Mouse (Mus musculus) common myeloid progenitor, adult 5-6 weeks (primary cell): Measurements from ENCODE around the gene Hnf4a. TPM values are rescaled to one million over a fixed set of nuclear protein-coding genes. Genes with fewer than 3 reads are reported as not detected.
"Not testable (repeated sequence)": the region's sequence is repeated elsewhere in the genome, so short reads cannot be mapped to it uniquely, and the experiment has no call there.

Experiments
- ATAC-seq: replicated peaks from 2 replicates; pipeline ENCODE4 v1.8.0; 2016; ENCODE audit warnings: low read depth, mild to moderate bottlenecking, moderate TSS enrichment, inconsistent platforms; ENCODE audit not compliant: poor library complexity, severe bottlenecking
- total RNA-seq: library from RNA; stranded (forward); fragments of 200-1000, 187-1606 nt; gene quantifications from 2 replicates; pipeline ENCODE4 v1.2.3, GENCODE M21; 2017

Gene Hnf4a
- total RNA-seq: 4.1 and 6.1 TPM in 2 replicates

- no peak for ATAC-seq
Observed at GRCm38 (mm10) chr2:163506300-163507004, at the start of gene Hnf4a. Gene Hnf4a (plus strand): TSS chr2:163506808.

GRCm38 (mm10) chr2:163458539-163459265, 47.9 kb upstream of the Hnf4a start:
- peak; percentile 72 for ATAC-seq

GRCm38 (mm10) chr2:163459380-163459779, 47.2 kb upstream of the Hnf4a start:
- peak; percentile 30; the same call in 1 of the 2 replicates for ATAC-seq

DNA sequence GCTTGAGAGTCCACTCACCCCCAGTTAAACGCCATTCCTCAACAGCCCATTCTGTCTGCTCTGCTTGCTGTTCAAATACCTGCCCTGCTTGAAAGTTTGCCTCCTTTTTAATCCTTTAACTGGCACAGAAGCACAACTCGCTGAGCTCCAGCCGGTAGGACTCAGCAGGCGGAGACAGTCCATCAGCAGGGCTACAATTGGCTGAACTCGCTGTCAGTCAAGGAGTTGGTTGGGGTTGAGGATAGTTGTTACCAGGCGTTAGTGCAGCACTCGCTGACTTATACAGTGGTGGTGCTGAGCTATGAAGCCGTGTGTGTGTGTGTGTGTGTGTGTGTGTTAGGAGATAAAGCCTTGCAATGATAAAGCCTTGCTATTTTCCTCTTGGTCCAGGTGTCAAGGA, 46.0 kb upstream of the Hnf4a start:
- ATAC-seq: no peak

DNA sequence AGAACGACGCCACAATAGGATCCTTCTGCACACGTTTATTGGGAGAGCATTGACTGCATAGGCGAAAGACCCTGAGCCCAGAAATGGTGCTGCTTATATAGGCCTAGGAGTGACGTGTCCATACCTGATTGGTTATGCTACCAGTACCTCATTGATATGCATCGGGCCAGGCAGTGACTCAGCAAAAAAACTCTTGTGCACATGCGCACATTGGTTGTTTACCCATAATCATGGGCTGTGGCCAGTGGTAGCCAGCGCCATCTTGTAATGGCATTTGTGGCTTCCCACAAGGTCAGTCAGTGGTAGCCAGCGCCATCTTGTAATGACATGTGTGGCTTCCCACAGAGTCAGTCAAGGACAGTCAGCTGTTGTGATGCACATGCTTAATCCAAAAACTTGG, 45.3 kb upstream of the Hnf4a start:
- not testable (repeated sequence) for ATAC-seq

- no peak for ATAC-seq
Observed at GRCm38 (mm10) chr2:163462386-163462785, 44.2 kb upstream of the Hnf4a start.

DNA sequence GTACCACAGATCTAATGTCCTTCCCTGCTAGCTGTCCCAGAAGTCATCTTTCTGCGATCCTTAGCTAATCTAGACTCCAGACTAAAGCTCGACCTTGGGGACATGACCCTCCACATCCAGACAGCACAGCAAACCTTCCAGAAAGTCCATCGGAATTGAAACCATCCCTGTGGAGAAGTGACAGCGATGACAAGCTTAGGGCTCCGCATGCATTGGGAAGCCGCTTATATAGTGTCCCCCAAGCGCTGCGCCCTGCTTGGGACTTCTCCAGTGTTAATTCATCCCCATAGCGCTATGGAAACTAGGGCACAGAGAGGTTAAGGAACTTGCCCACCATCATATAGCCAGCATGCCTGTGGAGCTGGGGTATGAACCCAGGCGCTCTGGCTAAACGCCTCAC, 43.8 kb upstream of the Hnf4a start:
- ATAC-seq: no peak

GRCm38 (mm10) chr2:163463251-163463769, 43.3 kb upstream of the Hnf4a start:
- ATAC-seq: no peak

- no peak for ATAC-seq
Observed at GRCm38 (mm10) chr2:163463998-163464397, 42.6 kb upstream of the Hnf4a start.

DNA sequence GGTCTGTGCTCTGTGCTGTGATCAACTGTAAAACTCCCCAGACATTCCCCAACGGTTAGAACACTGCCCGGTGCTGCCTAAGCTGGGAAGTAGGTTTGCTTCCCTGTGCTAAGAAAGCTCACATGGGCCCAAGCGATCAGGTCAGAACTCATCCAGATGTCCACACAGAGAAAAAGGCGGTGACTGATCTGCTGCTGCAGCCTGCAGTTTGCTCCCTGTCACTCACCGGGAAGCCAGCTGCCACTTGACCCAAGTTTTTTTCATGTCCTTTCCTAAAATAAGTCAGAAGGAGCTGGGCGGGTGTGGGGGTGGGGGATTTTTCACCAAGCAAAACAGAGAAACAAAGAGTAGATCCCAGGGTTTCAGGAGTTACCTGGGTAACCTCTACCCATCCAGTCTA, 42.0 kb upstream of the Hnf4a start:
- ATAC-seq: no peak

DNA sequence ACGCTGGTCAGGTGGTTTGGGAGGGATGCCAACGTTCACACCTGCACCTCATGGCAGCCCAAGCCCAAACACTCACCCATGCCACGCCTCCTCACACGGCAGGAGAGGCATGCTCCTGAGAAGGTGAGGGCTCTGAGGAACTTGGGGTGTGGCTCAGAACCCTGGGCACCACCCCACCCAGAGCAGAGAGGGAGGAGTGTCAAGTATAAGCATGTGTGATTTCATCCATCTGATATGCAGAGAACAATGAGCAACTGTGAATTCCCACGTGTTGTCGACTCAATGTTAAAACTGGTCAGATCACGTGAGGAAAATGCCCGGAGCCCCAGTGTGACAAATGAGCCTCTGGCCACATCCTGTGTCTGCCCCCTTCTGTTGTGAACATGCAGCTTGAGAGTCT, 39.8 kb upstream of the Hnf4a start:
- no peak for ATAC-seq

DNA sequence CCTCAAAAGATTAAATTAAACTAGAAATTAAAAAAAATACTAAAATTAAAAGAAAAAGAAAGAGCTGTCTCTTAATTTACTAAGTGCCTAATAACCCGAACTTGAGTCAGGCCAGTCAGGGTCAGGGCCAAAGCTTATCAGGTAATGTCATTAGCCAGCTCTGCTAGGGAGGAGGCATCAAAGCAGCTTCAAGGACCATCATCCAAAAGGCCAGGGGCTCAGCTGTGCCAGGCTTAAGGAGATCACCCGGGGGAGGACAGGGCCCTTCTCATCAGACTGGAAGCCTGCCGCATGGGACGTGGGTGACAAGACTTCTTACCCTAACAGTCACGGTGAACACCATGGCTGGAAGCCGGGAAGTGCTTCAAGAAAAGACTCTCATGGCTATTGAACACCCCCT, 39.0 kb upstream of the Hnf4a start:
- no peak for ATAC-seq

DNA sequence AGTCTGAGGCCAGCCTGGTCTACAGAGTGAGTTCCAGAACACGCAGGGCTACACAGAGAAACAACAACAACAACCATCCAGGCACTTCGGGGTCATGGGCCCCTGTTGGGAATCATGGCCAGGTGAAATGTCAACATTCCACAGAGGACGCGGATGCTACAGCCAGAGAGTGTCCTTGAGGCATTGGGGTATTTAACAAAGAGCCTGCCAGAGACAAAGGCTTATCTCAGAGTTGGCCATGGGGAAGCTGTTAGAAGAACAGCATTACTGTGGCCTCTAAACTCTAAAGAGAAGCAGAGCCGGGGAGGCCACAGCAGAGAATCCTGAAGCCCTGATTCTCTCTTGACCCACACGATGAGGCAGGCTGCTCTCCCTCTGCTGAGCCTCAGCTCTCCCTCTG, 37.7 kb upstream of the Hnf4a start:
- ATAC-seq: no peak

GRCm38 (mm10) chr2:163469711-163470110, 36.9 kb upstream of the Hnf4a start:
- no peak for ATAC-seq

DNA sequence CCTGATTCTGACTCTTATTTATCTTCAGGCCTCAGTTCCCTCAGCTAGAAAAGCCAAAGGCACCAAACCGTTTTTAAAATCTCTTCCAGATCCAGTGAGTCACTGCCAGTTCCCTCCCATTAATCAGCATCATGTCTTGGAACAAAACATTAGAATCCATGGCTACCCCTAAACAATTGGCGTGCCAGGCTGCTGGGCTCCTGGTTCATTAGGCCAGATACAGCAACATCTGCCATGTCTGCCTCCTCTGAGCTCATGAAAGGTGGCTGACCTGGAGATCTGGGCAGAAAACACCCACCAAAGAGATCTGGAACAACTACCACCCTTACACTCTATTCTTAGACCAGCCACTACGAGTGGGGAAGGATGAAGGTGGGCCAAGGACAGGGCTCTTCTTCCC, 35.5 kb upstream of the Hnf4a start:
- no peak for ATAC-seq

- ATAC-seq: peak; percentile 53
Observed at GRCm38 (mm10) chr2:163471710-163472465, 34.7 kb upstream of the Hnf4a start.

- ATAC-seq: peak; percentile 97
Observed at GRCm38 (mm10) chr2:163472466-163472851, 34.1 kb upstream of the Hnf4a start, which contains the start of gene Fitm2. Gene Fitm2 (minus strand): TSS chr2:163472629.

GRCm38 (mm10) chr2:163480191-163480825, 26.3 kb upstream of the Hnf4a start:
- ATAC-seq: 0 out of 2 replicates have a peak, but pooled peaks have one; percentile 69

- ATAC-seq: peak; percentile 25; the same call in 1 of the 2 replicates
Observed at GRCm38 (mm10) chr2:163481539-163482029, 25.0 kb upstream of the Hnf4a start.

DNA sequence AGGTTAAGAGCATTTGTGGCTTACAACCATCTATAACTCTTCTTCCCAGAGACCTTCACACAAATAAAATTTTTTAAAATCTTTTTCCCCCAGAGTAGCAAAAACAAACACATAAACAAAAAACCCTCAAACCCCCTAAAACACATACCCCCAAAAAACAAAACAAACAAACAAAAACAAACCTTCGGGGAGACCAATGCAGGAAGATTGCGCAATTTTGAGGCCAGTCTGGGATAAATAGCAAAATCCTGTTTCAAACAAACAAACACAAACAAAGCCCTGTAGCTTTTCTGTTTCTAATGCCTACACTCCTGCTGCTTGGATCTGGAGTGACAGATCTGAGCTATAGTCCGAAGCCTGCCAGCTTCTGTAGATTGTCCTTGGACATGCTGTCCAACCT, 19.2 kb upstream of the Hnf4a start:
- no peak for ATAC-seq
